Mouse (Mus musculus): Measurements from ENCODE around the gene Yars.
"Not testable (repeated sequence)": the region's sequence is repeated elsewhere in the genome, so short reads cannot be mapped to it uniquely, and the experiment has no call there.

Yars gene

DNA sequence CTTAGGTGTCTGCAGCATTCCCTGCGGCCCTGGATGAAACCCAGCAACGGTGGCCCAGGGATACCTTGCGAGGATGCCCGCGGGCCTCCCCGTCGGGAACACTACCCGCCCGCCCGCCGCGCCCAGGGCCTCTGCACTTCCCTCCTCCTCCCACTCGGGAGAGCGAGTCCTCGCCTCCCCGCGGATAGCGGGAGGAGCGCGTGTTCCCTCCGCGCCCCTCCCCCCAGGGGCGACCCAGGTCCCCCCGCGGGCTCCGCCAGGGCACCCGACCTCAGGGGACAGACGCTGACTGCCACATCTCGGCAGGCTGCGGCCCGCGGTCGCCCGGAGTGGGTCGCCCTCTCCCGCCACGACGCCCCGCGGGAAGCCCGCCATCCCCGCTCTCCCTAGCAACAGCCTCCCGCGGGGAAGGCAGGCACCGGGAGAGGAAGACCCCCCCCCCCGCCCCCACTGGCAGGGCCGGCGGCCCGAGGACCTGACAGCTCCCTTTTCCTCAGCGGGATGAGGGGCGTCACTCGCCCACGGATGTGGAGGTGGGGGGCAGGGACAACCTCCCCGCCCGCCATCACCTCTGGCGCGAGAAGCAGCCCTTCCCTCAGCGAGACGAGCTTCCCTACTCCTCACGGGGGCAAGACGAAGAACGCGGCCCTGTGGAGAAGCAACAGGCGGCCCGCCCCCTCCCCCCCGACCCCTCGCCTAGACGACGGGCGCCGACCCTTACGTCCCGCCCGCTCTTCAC is 588 bp upstream of the Yars start:
- DNase-seq (ENCODE audit: low spot score): peak; percentile 55

DNA sequence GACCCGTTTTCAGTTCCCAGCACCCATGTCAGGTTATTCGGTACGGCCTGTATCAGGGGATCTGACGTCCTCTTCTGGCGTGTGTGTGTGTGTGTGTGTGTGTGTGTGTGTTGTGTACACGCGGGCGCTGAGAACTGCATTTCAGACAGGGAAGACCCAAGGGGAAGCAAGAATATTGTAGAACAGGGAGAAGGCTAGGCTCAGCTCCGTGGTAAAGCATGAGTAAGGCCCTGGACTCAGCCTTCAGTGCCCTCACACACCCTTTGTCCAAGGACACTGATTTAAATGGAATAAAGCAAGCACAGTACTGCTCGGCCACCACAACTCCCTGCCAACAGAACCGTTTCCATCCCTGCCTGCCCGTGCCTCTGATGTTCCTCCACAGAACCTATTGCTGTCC is 978 bp downstream of the Yars start:
- no peak for DNase-seq (ENCODE audit: low spot score)

DNA sequence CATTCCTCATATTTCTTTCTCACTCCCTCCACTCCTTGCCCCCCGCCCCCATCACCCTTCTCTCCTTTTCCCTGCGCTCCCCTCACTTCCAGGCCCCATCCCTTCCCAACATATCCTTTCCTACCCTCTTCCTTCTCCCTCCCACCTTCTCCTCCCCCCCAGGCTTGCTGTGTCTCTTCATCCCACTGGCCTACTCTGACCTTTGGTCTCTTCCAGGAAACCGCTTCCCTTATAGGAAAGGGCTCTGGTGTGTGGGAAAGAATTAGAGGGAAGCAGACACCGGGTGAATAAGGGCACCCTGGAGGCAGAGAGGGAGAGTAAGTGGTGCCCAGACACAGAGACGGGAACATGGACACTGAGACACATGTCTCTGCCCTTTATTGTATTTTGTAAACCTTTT is 2.1 kb downstream of the Yars start:
- DNase-seq (ENCODE audit: low spot score): no peak

DNA sequence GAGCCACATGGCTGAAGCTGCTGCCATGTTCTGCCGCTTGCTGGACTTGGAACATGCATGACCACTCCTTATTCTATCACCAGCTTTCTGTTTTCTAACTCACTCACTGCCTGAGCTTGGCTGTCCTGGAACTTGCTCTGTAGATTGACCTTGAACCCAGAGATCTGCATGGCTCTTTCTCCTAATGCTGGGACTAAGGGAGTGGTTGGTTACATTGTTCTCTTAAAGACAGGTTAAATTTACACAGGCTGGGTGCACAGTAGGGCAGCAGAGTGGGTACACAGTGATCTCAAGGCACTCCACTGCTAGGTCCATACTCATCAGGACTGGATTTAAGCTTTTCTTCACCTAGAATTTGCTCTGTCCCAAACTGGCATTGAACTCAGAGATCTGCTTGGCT is 4.7 kb downstream of the Yars start:
- DNase-seq (ENCODE audit: low spot score): no peak

DNA sequence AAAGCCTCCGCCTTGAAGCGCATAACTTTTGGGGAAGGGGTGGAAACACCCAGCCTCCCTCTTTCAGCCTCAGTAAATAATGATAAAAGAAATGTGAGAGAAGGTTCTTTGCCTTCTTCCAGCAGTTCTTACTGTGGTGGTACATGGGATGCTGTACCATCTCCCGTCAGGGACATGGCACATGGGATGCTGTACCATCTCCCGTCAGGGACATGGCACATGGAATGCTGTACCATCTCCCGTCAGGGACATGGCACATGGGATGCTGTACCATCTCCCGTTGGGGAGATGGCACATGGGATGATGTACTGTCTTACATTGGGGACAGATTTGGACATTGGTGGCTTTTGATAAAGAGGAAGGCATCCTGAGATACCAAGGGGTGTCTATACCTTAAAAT is 8.0 kb downstream of the Yars start:
- DNase-seq (ENCODE audit: low spot score): no peak

DNA sequence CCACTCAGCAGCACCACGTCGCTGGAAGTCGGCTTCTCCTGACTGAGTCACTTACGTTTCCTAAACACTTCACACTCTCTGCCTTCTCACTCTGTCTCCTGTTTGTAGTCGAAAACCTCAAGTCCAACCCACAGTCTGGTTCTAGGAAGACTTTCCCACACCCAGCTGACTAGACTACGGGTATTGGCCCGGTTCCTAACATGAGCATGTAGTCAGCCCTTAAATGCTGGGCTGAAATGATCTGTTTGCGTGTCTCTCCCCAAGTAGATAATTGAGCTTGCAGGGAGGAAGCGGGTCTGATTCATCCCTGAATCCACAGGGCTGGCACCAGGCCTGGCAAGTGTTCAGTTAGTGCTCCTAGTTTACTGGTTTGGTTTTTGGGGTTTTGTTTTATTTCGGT is 15.1 kb downstream of the Yars start:
- no peak for DNase-seq (ENCODE audit: low spot score)

DNA sequence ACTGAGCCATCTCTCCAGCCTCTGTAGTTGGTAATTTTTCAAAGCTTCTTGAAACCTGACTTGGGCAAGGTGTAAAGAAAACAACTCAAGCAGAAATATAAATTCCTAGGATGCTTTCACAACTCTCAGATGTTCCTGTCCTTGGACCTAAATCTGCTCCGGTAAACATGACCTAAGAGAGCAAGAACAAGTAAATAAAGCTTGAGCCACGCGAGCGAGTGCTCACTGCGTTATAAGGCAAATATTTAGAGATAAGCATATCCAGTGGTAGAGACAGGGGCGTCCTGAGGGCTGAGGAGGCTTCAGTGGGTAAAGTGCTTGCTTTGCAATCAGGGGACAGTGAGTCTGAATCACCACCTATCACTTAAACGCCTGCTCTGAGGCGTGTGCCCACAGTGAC is 17.2 kb downstream of the Yars start:
- no peak for DNase-seq (ENCODE audit: low spot score)

DNA sequence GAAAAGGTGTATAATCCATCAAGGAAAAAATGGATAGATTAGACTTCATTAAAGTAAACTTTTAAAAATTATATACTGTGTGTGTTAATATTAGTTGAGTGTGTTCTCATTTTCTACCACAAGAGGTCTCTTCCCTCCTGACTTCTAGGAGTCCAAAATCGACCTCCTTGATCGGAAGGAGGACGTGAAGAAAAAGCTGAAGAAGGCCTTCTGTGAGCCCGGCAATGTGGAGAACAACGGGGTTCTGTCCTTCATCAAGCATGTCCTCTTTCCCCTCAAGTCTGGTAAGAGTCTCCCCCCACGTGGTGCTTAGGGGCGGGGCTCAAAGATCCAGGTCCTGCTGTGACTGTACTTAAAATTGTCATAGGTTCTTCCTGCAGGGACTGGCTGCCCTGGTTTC is 19.9 kb downstream of the Yars start:
- no peak for DNase-seq (ENCODE audit: low spot score)

DNA sequence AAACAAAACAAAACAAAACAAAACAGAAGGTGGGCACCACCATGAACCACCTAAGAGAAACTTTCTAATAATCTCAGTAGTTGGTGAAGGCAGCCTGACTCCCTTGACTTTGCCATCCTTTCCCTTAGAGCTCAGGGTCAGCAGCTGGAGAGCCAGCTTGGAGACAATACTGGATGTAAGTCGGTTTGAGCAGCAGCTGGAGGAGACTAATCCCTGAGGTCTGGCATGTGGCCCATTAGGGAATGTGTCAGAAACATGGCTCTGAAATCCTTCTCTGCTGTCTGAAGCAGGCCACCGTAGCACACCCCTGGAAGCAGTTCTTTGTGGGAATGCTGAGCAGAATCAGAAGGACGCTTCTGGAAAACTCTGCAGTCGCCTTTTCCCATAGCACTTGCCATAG is 21.9 kb downstream of the Yars start:
- DNase-seq (ENCODE audit: low spot score): no peak

DNA sequence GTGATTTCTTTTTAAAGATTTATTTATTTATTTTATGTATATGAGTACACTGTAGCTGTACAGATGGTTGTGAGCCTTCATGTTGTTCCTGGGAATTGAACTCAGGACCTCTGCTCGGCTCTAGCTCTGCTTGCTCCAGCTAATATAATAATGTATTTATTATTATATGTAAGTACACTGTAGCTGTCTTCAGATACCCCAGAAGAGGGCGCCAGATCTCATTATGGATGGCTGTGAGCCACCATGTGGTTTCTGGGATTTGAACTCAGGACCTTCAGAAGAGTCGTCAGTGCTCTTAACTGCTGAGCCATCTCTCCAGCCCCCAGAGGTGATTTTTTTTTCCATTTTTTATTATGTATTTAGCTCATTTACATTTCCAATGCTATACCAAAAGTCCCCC is 22.9 kb downstream of the Yars start:
- DNase-seq (ENCODE audit: low spot score): not testable (repeated sequence)

DNA sequence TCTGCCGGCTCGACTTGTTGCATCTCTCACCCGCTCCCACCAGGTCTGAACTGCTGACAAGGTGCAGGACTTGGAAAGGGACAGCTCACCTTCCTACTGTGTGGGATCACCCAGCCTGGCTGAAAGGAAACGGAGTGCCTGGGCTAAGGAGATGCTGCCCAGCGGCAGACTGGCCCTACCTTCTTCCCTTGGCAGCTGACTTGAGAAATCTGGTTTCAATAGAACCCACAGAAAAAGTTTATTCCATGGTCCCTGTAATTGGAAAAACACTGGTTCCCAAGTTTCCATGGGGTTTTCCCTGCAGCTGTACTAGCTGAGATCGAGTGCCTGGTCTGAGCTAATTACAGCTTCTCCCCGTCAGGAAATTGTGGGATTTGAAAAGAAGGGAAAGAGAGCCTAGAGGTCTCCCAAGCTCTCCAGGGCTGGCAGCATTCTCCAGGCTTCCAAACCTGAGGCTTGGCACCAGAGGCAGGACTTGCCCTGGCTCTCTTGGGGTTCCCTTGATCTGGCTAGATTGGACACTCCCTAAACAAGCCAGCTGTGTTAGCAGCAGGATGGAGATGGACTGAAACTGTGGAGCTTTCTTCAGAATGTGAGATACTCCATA is 29.1 kb downstream of the Yars start:
- no peak for DNase-seq (ENCODE audit: low spot score)

DNA sequence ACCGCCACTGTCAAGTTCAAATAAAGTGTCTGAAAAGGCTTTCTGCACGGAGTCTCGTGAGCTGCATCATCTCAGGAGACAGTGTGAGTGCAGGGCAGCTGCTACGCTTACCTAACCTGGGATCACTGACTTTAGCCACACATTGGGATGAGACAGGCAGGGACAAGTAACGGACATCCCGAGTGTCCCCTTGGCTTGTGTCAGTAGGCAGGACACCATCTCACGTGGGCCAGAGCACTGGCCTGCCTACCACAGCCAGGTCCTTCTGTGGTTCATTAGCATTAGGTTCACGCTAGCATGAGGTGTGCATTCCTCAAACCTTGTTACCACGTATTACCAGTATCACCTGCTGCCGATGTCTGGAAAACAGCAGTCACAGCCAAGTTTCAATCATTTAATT is 29.6 kb downstream of the Yars start:
- no peak for DNase-seq (ENCODE audit: low spot score)

DNA sequence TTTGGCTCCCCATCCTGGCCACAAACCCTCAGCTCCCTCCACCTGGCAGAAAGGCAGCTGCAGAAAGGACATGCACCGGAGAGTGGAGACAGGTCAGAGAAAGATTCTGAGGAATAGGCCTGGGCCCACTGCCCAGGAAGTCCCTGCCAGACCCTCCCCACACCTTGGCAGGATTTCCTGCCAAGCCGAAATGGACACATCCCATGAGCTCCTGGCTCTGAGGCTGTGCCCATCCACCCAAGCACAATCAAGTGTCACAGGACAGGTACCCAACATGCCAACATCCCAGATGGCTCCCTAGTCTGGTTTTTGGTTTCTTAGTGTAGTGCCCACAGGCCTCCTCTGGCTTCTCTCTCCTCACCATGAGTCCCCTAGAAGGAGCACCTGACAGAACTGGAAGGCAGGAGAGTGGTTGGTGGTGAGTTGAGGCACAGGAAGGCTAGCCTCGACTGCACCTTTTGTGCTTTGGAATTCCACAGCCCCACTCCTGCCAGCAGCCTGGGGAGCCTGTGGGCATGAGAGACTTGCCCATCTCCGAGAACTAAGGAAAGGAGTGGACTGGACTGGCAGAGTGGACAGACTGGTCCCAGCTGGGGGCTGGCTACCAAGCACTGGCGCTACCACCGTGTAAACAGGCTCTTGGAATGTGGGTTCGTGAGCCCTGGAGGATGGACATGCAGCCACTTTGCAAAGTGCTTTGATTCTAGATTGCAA is 31.0 kb downstream of the Yars start:
- no peak for DNase-seq (ENCODE audit: low spot score)

DNA sequence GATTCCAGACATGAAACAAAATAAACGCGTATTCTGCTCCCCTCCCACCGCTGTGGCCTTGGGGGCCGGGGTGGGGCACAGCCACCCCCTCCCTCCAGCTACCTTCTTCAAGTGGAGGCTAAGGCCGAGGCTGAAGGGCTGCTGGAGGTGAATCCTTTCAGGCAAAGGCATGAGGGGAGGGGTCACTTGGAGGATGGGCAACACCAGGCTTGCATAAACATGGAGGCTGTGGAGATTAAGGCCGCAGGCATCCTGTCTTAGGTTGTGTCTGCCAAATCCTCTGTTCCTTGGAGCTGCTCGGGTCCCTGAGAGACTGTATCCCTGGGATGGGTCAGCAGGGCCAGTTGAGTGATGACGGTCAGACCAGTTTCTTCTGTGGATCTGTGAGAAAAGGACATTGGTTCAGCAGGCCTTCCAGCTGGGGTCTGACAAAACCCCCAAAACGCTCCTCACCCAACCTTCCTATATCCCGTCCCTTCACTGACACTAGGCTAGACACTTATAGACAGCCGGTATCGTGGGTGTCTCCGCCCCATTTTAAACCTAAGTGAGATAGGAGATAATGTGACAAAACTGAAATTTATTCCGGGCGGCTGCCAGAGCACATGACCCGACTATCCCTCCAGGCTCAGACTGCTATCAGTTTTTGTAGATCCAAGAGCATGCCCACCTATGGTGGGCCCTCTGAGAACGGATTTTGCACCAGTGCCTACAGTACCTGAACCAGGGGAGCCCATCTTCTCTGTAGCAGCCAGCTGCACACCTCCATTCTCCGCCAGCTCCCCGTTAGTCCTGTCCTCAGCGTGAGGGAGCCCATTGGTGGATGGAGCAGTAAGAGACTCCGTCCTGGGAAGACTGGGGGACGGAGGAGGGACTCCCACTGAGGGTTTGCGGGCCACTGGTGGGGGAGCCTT is 31.8 kb downstream of the Yars start:
- DNase-seq (ENCODE audit: low spot score): no peak

DNA sequence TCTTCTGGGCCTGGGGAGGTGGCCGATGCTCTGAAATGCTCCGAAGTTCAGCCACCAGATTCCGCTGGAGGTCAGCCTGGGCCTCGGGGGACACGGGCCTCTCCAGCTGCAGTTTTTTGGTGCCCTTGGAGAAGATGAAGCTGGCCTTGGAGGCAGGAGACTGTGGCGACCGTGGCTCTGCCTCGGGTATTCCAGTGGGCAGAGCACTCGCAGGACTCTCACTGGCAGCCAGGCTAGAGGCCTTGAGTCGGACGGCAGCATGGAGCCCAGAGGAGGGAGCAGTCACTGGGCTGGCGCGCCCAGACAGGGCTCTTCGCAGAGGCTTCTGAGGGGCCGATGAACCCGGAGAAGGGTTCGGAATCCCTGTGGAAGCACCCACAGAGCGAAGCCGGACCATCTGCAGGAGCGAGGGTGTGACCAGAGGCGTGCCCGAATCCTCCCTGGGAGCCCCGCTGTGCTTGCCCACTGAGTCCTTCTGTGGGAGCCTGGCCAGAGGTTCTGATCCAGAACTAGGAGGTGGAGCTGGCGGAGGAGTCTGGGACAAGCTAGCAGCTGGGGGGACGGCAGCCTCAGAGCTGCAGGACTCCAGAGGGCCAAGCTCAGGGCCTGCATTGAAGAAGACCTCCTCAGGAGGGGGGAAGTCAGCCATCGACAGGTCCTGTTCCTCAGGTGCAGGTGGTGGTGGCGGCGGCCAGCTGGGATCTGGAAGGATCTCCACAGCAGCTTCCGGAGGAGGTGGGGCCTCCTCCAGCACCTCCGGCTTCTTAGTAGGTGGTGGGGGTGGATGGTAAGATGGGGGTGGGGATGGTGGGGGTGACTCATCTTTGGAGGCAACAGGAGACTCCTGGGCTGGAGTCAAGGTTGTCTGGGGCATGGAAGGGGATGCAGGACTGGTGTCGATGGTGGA is 32.7 kb downstream of the Yars start:
- DNase-seq (ENCODE audit: low spot score): no peak

DNA sequence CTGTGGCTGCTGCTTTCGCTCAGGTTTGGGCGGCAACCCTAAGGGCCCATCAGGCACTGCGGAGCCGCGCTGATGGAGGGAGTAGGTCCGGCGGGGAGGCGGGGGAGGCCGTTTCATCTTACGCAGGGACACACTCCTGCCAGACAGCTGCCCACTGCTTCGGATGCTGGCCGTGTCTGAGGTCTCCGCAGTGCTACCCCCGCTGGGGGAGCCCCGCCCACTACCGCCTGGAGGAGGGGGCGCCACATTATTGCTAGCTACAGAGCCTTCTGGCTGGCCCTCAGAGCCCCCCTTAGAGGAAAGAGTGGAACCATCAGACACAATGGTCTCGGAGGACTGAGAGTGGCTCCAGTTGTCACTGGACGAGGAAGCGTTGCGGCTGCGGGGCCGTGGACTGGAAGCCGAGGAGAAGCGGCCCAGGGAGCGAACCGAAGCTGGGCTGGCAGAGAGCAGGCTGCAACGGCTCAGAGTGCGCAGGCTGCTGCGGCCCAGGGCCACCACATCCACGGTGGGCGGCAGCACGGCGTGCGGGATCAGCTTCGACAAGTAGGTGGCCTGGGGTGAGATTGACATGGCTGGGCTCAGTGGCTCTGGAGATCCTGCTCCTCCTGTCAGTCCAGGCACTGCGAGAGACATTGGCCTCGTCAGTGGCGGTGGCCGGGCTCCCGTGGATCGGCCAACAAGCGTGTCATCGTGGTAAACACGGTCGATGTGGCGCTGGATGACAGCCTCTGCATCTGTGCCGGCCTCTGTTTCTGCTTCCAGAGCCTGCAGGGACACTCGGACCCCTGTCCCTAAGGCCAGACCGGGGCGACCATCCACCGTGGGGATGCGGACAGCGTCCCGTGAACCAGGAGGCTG is 34.1 kb downstream of the Yars start:
- DNase-seq (ENCODE audit: low spot score): no peak

DNA sequence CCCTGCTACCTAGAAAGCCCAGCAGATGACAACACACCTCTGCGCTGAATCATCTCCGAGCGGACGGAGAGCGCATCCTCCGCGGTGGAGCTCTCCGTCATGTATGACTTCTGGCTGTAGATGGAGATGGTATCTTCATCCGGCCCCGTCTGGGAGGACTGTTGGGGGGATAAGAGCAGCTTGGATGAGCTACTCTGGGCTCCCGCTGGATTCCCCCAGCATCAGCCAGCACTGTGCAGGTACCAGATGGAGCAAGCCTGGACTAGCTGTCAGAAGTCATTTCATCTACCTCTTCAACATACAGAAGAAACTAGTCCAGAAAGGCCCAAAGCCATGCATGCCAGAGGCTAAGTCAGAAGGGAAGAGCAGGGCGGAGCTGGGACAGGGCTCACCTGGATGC is 35.8 kb downstream of the Yars start:
- no peak for DNase-seq (ENCODE audit: low spot score)

DNA sequence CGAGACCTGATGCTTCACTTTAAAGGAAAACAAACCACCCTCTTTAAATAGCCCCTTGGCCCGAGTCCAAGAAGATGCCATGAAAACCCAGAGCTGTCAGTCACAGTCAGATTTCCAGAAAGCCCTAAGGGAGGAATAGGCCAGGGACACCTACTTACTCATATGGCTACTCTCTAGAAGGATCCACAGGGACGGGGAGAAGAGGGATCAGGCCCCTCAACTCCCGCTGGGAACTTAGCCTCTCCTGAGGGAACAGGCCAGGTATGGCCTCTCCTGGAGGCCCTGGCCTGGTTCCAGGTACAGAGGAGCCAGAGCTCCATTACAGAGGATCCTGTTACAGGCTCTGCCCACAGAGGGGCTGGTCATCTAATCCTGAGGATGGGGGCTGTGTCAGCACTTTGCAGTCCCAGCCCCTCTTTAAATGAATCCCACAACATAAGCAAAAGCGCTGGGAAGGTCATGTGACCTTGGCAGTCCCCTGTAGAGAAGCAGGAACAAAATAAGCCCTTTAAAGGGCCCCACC is 36.9 kb downstream of the Yars start:
- DNase-seq (ENCODE audit: low spot score): no peak

DNA sequence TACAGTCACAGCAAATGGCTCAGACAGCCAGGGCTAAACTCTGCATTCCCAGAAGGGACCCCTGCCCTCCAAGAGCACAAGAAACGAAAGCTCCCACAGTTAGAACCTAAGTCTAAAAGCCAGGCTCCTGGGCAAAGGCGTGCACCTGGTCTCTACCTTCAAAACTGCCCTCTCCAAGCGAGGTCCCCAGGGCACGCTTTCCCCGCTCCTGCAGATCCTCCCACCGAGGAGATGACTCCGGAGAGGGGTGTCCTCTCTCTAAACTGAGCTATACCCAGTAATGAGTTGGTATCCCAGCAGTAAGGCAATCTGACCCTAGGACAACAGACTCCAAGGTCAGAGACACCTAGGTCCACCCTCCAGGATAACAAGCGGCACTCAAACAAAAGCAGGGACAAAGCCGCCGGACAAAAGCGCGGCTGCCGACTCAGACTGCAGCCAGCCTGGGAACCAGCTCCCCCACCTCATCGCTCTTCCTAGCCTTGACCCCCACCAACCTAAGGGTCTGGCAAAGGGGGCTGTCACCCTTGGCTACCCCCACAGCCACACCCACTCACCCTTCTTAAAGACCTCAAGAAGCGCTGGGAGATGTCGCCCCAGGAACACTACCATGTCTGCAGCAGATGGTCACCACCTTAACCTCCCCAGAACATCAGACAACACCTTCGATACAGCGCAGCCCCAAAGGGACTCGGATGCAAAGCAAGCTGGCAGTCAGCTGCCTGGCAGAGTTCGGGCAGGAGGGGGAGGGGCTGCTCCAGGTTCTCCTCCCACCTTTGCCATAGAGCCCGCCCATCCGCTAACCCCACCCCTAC is 37.8 kb downstream of the Yars start:
- no peak for DNase-seq (ENCODE audit: low spot score)
